In genomic region chr6:49259711-49260110, GRCm38 (mm10) we compare ENCODE assay signal across 17 mouse cellular contexts. TPM values are rescaled to one million over a fixed set of nuclear protein-coding genes. Genes with fewer than 3 reads are reported as not detected.
DNase-seq lines count a peak whose midpoint lies in the region; ATAC-seq and TF ChIP-seq lines count a peak whose summit lies in the region.
"Had no signal": no experiment of that assay in that cellular context is flagged by ENCODE, and none has a peak within 500 bp of the region (broad histone marks: within the 10 kb centered on the region; RNA-seq: fewer than 3 reads in every experiment).

No protein-coding gene starts in this region.

- TF ChIP-seq EP300 in ES-Bruce4 (IDR thresholded peaks at IDR 0.05; ENCODE audit: insufficient read depth, low read depth, low read length) = no peak

- DNase-seq in limb, embryonic 10.5 days (ENCODE audit: low spot score) = no peak
- DNase-seq in ZHBTc4 (ENCODE audit: low read depth, low spot score) = peak; percentile 87
- DNase-seq in liver, embryonic 13.5 days = no peak
- no peak for DNase-seq in adrenal gland, adult 18-20 months (ENCODE audit: low spot score in 2 of 2)
- DNase-seq in hindbrain, embryonic 11.5 days (ENCODE audit: low spot score) = no peak
- DNase-seq: cerebellum, postnatal 25 days; kidney, adult 9 months; lung, postnatal 10 days; thymus, postnatal 36 days had no signal

- no peak overlapping the region for H3K4me3 ChIP-seq in limb, embryonic 13.5 days
- no peak overlapping the region for H3K4me3 ChIP-seq in limb, embryonic 10.5 days
- peak overlapping the region; percentile 36 for H3K4me3 ChIP-seq in ES-Bruce4 (ENCODE audit: low read depth, low read length)
- H3K4me3 ChIP-seq in liver, embryonic 13.5 days (replicated peaks) = no peak overlapping the region
- no peak overlapping the region for H3K4me3 ChIP-seq in hindbrain, embryonic 11.5 days (ENCODE audit: low read depth, low read length)
- H3K4me3 ChIP-seq: heart, embryonic 15.5 days; hindbrain, embryonic 13.5 days; midbrain, embryonic 12.5 days; myocyte had no signal

- WGBS in limb, embryonic 13.5 days = 26% methylated on average over 5 of the region's 5 CpGs
- 45% methylated on average over 5 of the region's 5 CpGs for WGBS in limb, embryonic 10.5 days
- 61% methylated on average over 5 of the region's 5 CpGs for WGBS in liver, embryonic 13.5 days (ENCODE audit: insufficient replicate concordance)
- WGBS in hindbrain, embryonic 11.5 days = 72% methylated on average over 5 of the region's 5 CpGs

- TF ChIP-seq POLR2A in ES-Bruce4 (IDR thresholded peaks at IDR 0.05; ENCODE audit: insufficient read depth, low read length) = no peak

- no peak for ATAC-seq in limb, embryonic 13.5 days (ENCODE audit: low FRiP score, low read depth)
- ATAC-seq in liver, embryonic 13.5 days (ENCODE audit: low read depth) = no peak
- ATAC-seq in hindbrain, embryonic 11.5 days (ENCODE audit: low FRiP score) = no peak

- H3K4me1 ChIP-seq in limb, embryonic 13.5 days = peaks cover 27% of the 10 kb centered on the region
- H3K4me1 ChIP-seq in limb, embryonic 10.5 days = peaks cover 26% of the 10 kb centered on the region
- H3K4me1 ChIP-seq in ES-Bruce4 (ENCODE audit: control insufficient read depth, insufficient read depth, low read length) = no peaks in the 10 kb centered on the region
- H3K4me1 ChIP-seq in liver, embryonic 13.5 days (replicated peaks) = peaks cover 44% of the 10 kb centered on the region
- H3K4me1 ChIP-seq in hindbrain, embryonic 11.5 days (replicated peaks; ENCODE audit: control insufficient read depth, insufficient read depth, low read length) = no peaks in the 10 kb centered on the region

- peak overlapping the region; percentile 28 for H3K4me2 ChIP-seq in limb, embryonic 13.5 days (replicated peaks)
- peak overlapping the region; percentile 9 for H3K4me2 ChIP-seq in liver, embryonic 13.5 days
- H3K4me2 ChIP-seq in hindbrain, embryonic 11.5 days (replicated peaks; ENCODE audit: low read depth, low read length) = no peak overlapping the region
- H3K4me2 ChIP-seq: heart, embryonic 15.5 days; hindbrain, embryonic 13.5 days had no signal

- H3K27ac ChIP-seq in limb, embryonic 13.5 days = peak overlapping the region; percentile 12; the same call in 1 of the 2 replicates
- no peak overlapping the region for H3K27ac ChIP-seq in limb, embryonic 10.5 days
- H3K27ac ChIP-seq in ES-Bruce4 (ENCODE audit: insufficient read depth, low read length) = peak overlapping the region; percentile 87
- no peak overlapping the region for H3K27ac ChIP-seq in liver, embryonic 13.5 days
- H3K27ac ChIP-seq in hindbrain, embryonic 11.5 days (ENCODE audit: low read depth, low read length) = no peak overlapping the region
- H3K27ac ChIP-seq: heart, embryonic 15.5 days; hindbrain, embryonic 13.5 days; midbrain, embryonic 12.5 days had no signal

- H3K9ac ChIP-seq in limb, embryonic 13.5 days = no peak overlapping the region
- peak overlapping the region; percentile 52; the same call in 1 of the 2 replicates for H3K9ac ChIP-seq in ES-Bruce4 (ENCODE audit: low read depth, poor library complexity, severe bottlenecking)
- H3K9ac ChIP-seq in liver, embryonic 13.5 days = no peak overlapping the region
- no peak overlapping the region for H3K9ac ChIP-seq in hindbrain, embryonic 11.5 days (ENCODE audit: low read depth, low read length)
- H3K9ac ChIP-seq: heart, embryonic 15.5 days; hindbrain, embryonic 13.5 days; midbrain, embryonic 12.5 days had no signal

- no peaks in the 10 kb centered on the region for H3K27me3 ChIP-seq in limb, embryonic 13.5 days
- no peaks in the 10 kb centered on the region for H3K27me3 ChIP-seq in limb, embryonic 10.5 days (ENCODE audit: low read depth, poor library complexity, severe bottlenecking)
- no peaks in the 10 kb centered on the region for H3K27me3 ChIP-seq in ES-Bruce4 (ENCODE audit: control insufficient read depth, insufficient read depth, low read length, poor library complexity, severe bottlenecking)
- no peaks in the 10 kb centered on the region for H3K27me3 ChIP-seq in liver, embryonic 13.5 days
- no peaks in the 10 kb centered on the region for H3K27me3 ChIP-seq in hindbrain, embryonic 11.5 days (ENCODE audit: control insufficient read depth, insufficient read depth, low read length)
- H3K27me3 ChIP-seq: heart, embryonic 15.5 days; hindbrain, embryonic 13.5 days; midbrain, embryonic 12.5 days had no signal

- no peak for TF ChIP-seq CTCF in ES-Bruce4 (IDR thresholded peaks at IDR 0.05; ENCODE audit: low read depth, low read length)

- no peaks in the 10 kb centered on the region for H3K36me3 ChIP-seq in limb, embryonic 13.5 days
- H3K36me3 ChIP-seq in limb, embryonic 10.5 days = peaks cover 12% of the 10 kb centered on the region
- H3K36me3 ChIP-seq in ES-Bruce4 (ENCODE audit: control insufficient read depth, insufficient read depth, low read length, poor library complexity, severe bottlenecking) = peaks cover 21% of the 10 kb centered on the region
- H3K36me3 ChIP-seq in liver, embryonic 13.5 days = no peaks in the 10 kb centered on the region
- H3K36me3 ChIP-seq in hindbrain, embryonic 11.5 days (ENCODE audit: control insufficient read depth, insufficient read depth, low read length) = no peaks in the 10 kb centered on the region
- H3K36me3 ChIP-seq: heart, embryonic 15.5 days; hindbrain, embryonic 13.5 days; midbrain, embryonic 12.5 days had no signal

- H3K9me3 ChIP-seq in limb, embryonic 13.5 days = no peaks in the 10 kb centered on the region
- H3K9me3 ChIP-seq in limb, embryonic 10.5 days (replicated peaks) = no peaks in the 10 kb centered on the region
- no peaks in the 10 kb centered on the region for H3K9me3 ChIP-seq in ES-Bruce4 (replicated peaks; ENCODE audit: control insufficient read depth, insufficient read depth, low read length, poor library complexity, severe bottlenecking)
- no peaks in the 10 kb centered on the region for H3K9me3 ChIP-seq in liver, embryonic 13.5 days (replicated peaks)
- H3K9me3 ChIP-seq in hindbrain, embryonic 11.5 days (ENCODE audit: control insufficient read depth, low read length) = no peaks in the 10 kb centered on the region
- H3K9me3 ChIP-seq: heart, embryonic 15.5 days; hindbrain, embryonic 13.5 days; midbrain, embryonic 12.5 days had no signal

RNA-seq across cellular contexts. Expression of gene Tra2a, which starts 4.1 kb away (rescaled TPM):
- polyA plus RNA-seq in limb, embryonic 13.5 days (2015; fragmentation: Nextera tagmentation; extraction: Ambion mirVana) = 131 and 132 TPM in 2 replicates
- 126 and 128 TPM in 2 replicates for polyA plus RNA-seq in limb, embryonic 10.5 days (2016; fragmentation: Nextera tagmentation; extraction: Ambion mirVana)
- 312 and 328 TPM in 2 replicates for polyA plus RNA-seq in ES-Bruce4 (2011; ENCODE audit: insufficient read depth, insufficient read length, low read depth, missing spikeins)
- polyA plus RNA-seq in liver, embryonic 13.5 days (2015; fragmentation: Nextera tagmentation; extraction: Ambion mirVana) = 51.9 and 60.9 TPM in 2 replicates
- total RNA-seq in adrenal gland, adult 18-20 months (2021) = 100 to 1,000 TPM; 102 to 111 TPM
- polyA plus RNA-seq in hindbrain, embryonic 11.5 days (2014; fragmentation: Nextera tagmentation; extraction: Ambion mirVana) = 56.7 and 82.9 TPM in 2 replicates

RNA-seq across cellular contexts. Expression of gene Igf2bp3, which starts 45.0 kb away (rescaled TPM):
- polyA plus RNA-seq in limb, embryonic 13.5 days (2015; fragmentation: Nextera tagmentation; extraction: Ambion mirVana) = 79.9 and 81.4 TPM in 2 replicates
- 148 and 149 TPM in 2 replicates for polyA plus RNA-seq in limb, embryonic 10.5 days (2016; fragmentation: Nextera tagmentation; extraction: Ambion mirVana)
- polyA plus RNA-seq in ES-Bruce4 (2011; ENCODE audit: insufficient read depth, insufficient read length, low read depth, missing spikeins) = 78.2 and 85.8 TPM in 2 replicates
- 21.4 and 25.4 TPM in 2 replicates for polyA plus RNA-seq in liver, embryonic 13.5 days (2015; fragmentation: Nextera tagmentation; extraction: Ambion mirVana)
- total RNA-seq in adrenal gland, adult 18-20 months (2021) = under 1 TPM in 1 of 2 experiments, not detected in 1; 0.10 TPM
- 132 and 133 TPM in 2 replicates for polyA plus RNA-seq in hindbrain, embryonic 11.5 days (2014; fragmentation: Nextera tagmentation; extraction: Ambion mirVana)
- total RNA-seq: layer of hippocampus, adult 18-20 months; left cerebral cortex, adult 18-20 months had no signal

RNA-seq across cellular contexts. Expression of gene Ccdc126, which starts 59.4 kb away (rescaled TPM):
- polyA plus RNA-seq in limb, embryonic 13.5 days (2015; fragmentation: Nextera tagmentation; extraction: Ambion mirVana) = 9.8 and 10.1 TPM in 2 replicates
- 4.3 and 5.2 TPM in 2 replicates for polyA plus RNA-seq in limb, embryonic 10.5 days (2016; fragmentation: Nextera tagmentation; extraction: Ambion mirVana)
- polyA plus RNA-seq in ES-Bruce4 (2011; ENCODE audit: insufficient read depth, insufficient read length, low read depth, missing spikeins) = 4.0 and 4.2 TPM in 2 replicates
- polyA plus RNA-seq in liver, embryonic 13.5 days (2015; fragmentation: Nextera tagmentation; extraction: Ambion mirVana) = 3.0 and 3.4 TPM in 2 replicates
- total RNA-seq in adrenal gland, adult 18-20 months (2021) = 10 to 100 TPM; 10.1 to 16.1 TPM
- polyA plus RNA-seq in hindbrain, embryonic 11.5 days (2014; fragmentation: Nextera tagmentation; extraction: Ambion mirVana) = 8.0 and 8.5 TPM in 2 replicates

Comparison
In these comparisons a context has a peak if more than half of its experiments do, and no peak if none do; other contexts are left out.
1. H3K27ac ChIP-seq: peak in limb, embryonic 13.5 days (single experiment) and ES-Bruce4 (single experiment); none in limb, embryonic 10.5 days (single experiment), liver, embryonic 13.5 days (single experiment) and hindbrain, embryonic 11.5 days (single experiment).